Mouse (Mus musculus) intestine, postnatal 0 days (tissue): ENCODE results near the gene Fbrsl1. TPM values are rescaled to one million over a fixed set of nuclear protein-coding genes. Genes with fewer than 3 reads are reported as not detected.

Source experiments
- ATAC-seq: fragments of 200-750 bp; cut with Nextera tagmentation; 2 replicates; pipeline ENCODE4 v1.8.0; 2017; ENCODE audit warnings: mild to moderate bottlenecking, moderate TSS enrichment, moderate library complexity
- H3K27ac ChIP-seq: fragments of 300-500 bp; sonication (generic); 2 replicates; pipeline ENCODE4 v1.5.1; 2014; ENCODE audit warnings: mild to moderate bottlenecking, low read depth, low read length, moderate library complexity
- H3K27me3 ChIP-seq: fragments of 300-500 bp; sonication (generic); replicated peaks from 2 replicates; pipeline ENCODE4 v1.6.1; 2014; ENCODE audit warnings: low read length, mixed read lengths; ENCODE audit not compliant: control insufficient read depth, insufficient read depth
- H3K36me3 ChIP-seq: fragments of 300-500 bp; sonication (generic); 2 replicates; pipeline ENCODE4 v1.6.1; 2014; ENCODE audit warnings: mild to moderate bottlenecking, moderate library complexity; ENCODE audit not compliant: control insufficient read depth, insufficient read depth
- H3K4me1 ChIP-seq: fragments of 300-500 bp; sonication (generic); replicated peaks from 2 replicates; pipeline ENCODE4 v1.6.1; 2014; ENCODE audit warnings: antibody characterized with exemption, low read length, mixed read lengths; ENCODE audit not compliant: control insufficient read depth, insufficient read depth
- H3K4me2 ChIP-seq: fragments of 300-500 bp; sonication (generic); replicated peaks from 2 replicates; pipeline ENCODE4 v1.6.1; 2014; ENCODE audit warnings: low read depth, mild to moderate bottlenecking, moderate library complexity
- H3K4me3 ChIP-seq: fragments of 300-500 bp; sonication (generic); 2 replicates; pipeline ENCODE4 v1.5.1; 2014; ENCODE audit warnings: low read depth, low read length
- H3K9ac ChIP-seq: fragments of 300-500 bp; sonication (generic); 2 replicates; pipeline ENCODE4 v1.6.1; 2014; ENCODE audit warnings: mild to moderate bottlenecking, low read depth, low read length
- H3K9me3 ChIP-seq: fragments of 300-500 bp; sonication (generic); 2 replicates; pipeline ENCODE4 v1.6.1; 2016; ENCODE audit warnings: mixed run types; ENCODE audit not compliant: control insufficient read depth
- CTCF ChIP-seq: sonication (generic); IDR thresholded peaks from 2 replicates; pipeline ENCODE4 v1.5.1; 2016; ENCODE audit warnings: low read depth, mild to moderate bottlenecking, control low read depth, antibody characterized with exemption, moderate library complexity
- WGBS: fragments of 180-500 bp; shearing (Covaris S2); extraction: QIAGEN DNeasy Blood & Tissue Kit; methylation state at CpG from one replicate; pipeline ENCODE4 v1.1.7; 2014; 5-methylcytosine and 5-hydroxymethylcytosine counted together
- polyA plus RNA-seq: library from polyadenylated mRNA; unstranded; fragments of >200 nt; fragmentation: Nextera tagmentation; extraction: Ambion mirVana; gene quantifications from 2 replicates; pipeline ENCODE4 v1.2.1, GENCODE M21; 2015

The Fbrsl1 gene
- polyA plus RNA-seq = 7.6 and 8.2 TPM in 2 replicates

DNA sequence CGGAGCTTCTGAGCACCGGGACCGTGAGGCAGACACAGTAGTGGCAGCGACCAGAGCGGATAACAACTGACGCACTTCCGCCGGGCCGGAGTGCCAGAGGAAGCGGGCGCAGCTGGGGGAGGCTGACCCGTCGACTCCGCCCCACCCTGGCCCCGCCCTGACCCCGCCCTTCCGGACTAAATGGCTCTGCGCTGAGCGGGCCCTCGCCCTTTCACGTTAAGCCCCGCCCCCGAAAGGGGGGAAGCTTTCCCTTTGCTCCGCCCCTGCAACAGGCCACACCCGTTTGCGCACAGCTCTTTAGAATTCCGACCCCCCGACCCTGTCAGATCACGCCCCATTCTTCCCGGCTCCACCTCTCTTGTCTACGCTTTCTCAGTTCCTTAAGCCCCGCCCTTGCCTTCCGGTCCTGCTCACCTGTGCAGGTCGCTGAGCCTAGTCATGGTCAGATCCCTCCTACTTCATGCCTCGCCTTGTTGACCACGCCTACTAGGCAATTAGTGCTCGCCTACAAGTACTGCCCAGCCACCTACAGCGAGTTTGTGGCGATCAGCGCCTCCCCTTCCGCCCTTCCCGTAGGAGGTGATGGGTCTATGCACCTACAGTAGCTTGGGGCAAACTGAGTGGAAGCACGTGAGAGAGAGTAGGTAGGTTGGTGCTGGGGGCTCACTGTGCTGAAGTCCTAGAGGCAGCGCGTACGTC, at the start of gene Fbrsl1:
Fbrsl1 (minus strand) TSS at position 68 of the 699 bp plus-strand sequence.
- ATAC-seq = peak; percentile 97
- Histone ChIP-seq H3K9me3 (no peaks in the 10 kb centered on the region), H3K27ac (peak within 1 kb of the TSS; percentile 97), H3K36me3 (no peaks in the 10 kb centered on the region), H3K9ac (peak within 1 kb of the TSS; percentile 97), H3K4me3 (peak within 1 kb of the TSS; percentile 93), H3K4me1 (peaks cover 10% of the 10 kb centered on the region; the same call in 1 of the 2 replicates), H3K27me3 (no peaks in the 10 kb centered on the region), H3K4me2 (peak within 1 kb of the TSS; percentile 91)
- WGBS = under 1% methylated on average over 45 of the region's 46 CpGs
- 0 out of 2 replicates have a peak, but pooled peaks have one; percentile 14 for TF ChIP-seq CTCF

DNA sequence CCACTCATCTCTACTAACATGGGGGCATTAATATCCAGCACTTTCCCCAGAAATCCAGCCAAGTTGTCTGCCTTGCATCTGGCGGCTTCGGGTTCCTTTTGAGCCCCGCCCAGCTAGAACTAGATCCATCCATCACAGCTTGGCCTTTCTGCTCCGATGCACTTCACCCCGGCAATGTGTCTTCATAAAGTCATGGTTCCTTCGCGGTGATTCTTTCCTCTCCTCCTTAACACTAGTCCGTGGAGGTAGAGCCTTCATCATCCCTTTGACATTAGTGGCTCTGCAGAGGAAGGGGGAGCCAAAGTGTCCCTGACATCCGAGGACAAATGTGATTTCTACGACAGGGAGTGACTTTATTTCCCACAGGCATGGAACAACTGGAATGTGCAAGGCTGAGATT, 49.8 kb upstream of the Fbrsl1 start:
- Histone ChIP-seq H3K4me1 (no peaks in the 10 kb centered on the region), H3K27ac (no peak overlapping the region), H3K36me3 (no peaks in the 10 kb centered on the region), H3K4me2 (no peak overlapping the region), H3K9ac (no peak overlapping the region), H3K4me3 (no peak overlapping the region), H3K27me3 (no peaks in the 10 kb centered on the region), H3K9me3 (no peaks in the 10 kb centered on the region)
- no peak for TF ChIP-seq CTCF
- no peak for ATAC-seq
- WGBS = 48% methylated on average over 10 of the region's 10 CpGs

DNA sequence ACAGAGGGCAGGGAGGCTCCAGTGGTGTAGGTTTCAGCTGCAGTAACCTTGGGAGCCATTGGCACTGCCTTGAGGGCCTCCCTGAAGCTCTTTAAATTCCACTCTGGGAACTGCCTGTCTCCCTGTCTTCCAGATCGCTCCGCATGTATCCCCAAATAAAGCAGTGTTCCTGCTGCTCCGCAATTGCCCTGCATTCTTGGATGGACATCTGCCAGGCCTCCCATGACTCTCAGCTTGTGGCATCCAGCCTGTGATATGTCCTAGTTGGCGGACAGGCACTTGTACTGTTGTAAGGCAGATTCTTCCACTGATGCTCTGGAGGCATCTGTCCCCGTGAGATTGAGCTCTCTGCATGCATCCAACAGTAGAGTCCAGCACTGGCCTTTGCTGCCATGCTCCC, 49.3 kb upstream of the Fbrsl1 start:
- Histone ChIP-seq H3K4me1 (no peaks in the 10 kb centered on the region), H3K36me3 (no peaks in the 10 kb centered on the region), H3K9me3 (no peaks in the 10 kb centered on the region), H3K27ac (no peak overlapping the region), H3K27me3 (no peaks in the 10 kb centered on the region), H3K4me2 (no peak overlapping the region), H3K9ac (no peak overlapping the region), H3K4me3 (no peak overlapping the region)
- no peak for TF ChIP-seq CTCF
- 73% methylated on average over 5 of the region's 5 CpGs for WGBS
- ATAC-seq = no peak

DNA sequence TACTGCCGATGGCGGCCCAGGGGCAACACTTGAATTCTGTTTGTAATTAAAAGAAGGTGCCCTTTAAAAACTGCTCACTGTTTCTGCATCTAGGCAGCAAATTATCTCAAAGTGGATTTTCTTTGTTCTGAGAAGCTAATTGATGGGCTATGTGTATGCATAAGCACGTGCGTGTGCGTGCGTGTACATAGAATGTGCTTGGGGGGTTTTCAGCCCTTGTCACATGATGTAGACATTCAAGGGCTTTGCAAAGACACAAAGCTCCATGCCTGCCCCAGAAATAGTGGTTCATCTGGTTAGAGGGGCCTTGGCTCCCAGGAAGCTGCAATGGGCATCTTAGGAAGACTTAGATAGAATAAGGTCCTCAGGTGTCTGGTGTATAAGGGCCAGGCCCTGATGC, 46.7 kb upstream of the Fbrsl1 start:
- Histone ChIP-seq H3K4me2 (no peak overlapping the region), H3K4me1 (no peaks in the 10 kb centered on the region), H3K9ac (no peak overlapping the region), H3K36me3 (no peaks in the 10 kb centered on the region), H3K4me3 (no peak overlapping the region), H3K27ac (no peak overlapping the region), H3K27me3 (no peaks in the 10 kb centered on the region), H3K9me3 (no peaks in the 10 kb centered on the region)
- no peak for TF ChIP-seq CTCF
- WGBS = 94% methylated on average over 6 of the region's 6 CpGs
- ATAC-seq = no peak

DNA sequence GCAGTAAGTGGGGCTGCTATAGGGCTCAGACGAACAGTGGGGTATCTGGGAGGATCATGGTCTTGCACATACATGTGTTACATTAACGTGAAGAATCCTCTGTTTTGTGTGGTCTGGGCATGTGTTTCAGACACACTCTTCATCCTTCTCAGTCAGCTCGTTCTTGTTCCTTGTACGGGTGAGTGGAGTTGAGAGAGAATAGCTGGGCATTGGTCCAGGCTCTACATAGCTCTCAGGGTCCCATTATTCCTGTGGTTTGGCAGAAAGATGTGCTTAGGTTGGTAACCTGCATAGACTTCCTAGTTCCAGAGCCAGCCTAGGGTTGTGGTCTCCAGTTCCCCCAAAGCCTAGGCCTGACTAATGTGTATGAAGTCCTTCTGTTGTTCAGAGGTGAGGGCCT, 46.1 kb upstream of the Fbrsl1 start:
- Histone ChIP-seq H3K4me1 (no peaks in the 10 kb centered on the region), H3K4me2 (no peak overlapping the region), H3K4me3 (no peak overlapping the region), H3K9me3 (no peaks in the 10 kb centered on the region), H3K27me3 (no peaks in the 10 kb centered on the region), H3K27ac (no peak overlapping the region), H3K9ac (no peak overlapping the region), H3K36me3 (no peaks in the 10 kb centered on the region)
- TF ChIP-seq CTCF = no peak
- no peak for ATAC-seq
- WGBS = 63% methylated on average over 4 of the region's 4 CpGs

DNA sequence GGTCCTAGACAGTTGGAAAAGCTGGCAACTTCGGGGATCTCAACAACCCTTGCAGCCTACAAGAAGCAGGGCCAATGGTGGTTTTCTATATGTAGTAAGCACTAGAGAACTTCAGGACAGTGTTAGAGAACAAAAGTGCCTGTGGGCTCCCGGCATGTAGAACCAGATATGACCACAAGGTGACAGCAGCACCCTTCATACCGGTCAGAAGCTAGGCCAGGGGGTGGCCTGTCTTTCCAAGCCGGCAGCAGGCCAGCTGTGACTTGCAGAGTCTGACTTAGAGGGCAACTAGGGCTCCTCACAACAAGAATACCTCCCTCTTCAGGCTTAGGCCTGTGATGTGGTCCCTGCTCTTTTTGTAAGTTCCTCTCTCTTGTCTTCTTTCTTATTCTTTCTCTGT, 45.5 kb upstream of the Fbrsl1 start:
- Histone ChIP-seq H3K36me3 (no peaks in the 10 kb centered on the region), H3K4me2 (no peak overlapping the region), H3K9ac (no peak overlapping the region), H3K4me1 (no peaks in the 10 kb centered on the region), H3K9me3 (no peaks in the 10 kb centered on the region), H3K27ac (no peak overlapping the region), H3K27me3 (no peaks in the 10 kb centered on the region), H3K4me3 (no peak overlapping the region)
- 5% methylated on average over 4 of the region's 4 CpGs for WGBS
- no peak for ATAC-seq
- peak; percentile 95 for TF ChIP-seq CTCF
